Mouse (Mus musculus): Measurements from ENCODE around the gene Gm28043.

Gene Gm28043

DNA sequence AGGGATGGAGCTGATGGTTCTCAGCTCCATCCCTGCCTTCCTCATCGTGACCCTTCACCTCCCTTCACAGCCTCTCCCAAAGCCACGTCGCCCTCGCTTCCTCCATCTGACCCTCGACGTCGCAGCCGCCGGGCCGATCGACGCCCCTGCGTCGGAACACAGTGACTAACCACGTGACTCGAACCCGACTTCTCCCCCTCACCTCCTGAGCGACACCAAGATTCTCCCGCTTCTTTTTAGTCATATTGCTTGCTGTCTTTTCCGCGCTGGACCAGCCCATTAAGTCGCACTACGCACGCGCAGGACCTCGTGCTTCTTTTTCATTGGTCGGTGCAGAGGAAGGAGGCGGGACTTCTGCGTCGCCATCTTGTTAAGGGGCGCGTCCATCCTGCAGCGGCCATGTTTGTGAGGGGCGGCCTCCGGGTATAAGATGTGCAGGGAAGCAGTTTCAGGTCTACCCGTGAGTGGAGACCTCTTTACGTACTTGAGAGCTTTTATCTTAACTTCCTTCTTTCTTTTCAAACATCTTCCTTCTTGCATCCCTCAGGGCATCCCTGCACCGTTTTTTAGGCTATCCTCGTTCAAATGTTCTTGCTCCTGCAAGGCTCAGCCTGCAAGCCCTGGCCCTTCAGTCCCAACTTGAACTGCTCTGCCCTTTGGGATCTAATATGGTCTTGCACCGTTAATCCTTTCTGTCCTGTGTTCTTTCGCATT, 102.2 kb downstream of the Gm28043 start, which contains the start of gene Ccdc167:
Gene Ccdc167, minus strand, starts transcription at position 313 of the 714 bp plus-strand sequence.
- DNase-seq = peak; percentile 96

DNA sequence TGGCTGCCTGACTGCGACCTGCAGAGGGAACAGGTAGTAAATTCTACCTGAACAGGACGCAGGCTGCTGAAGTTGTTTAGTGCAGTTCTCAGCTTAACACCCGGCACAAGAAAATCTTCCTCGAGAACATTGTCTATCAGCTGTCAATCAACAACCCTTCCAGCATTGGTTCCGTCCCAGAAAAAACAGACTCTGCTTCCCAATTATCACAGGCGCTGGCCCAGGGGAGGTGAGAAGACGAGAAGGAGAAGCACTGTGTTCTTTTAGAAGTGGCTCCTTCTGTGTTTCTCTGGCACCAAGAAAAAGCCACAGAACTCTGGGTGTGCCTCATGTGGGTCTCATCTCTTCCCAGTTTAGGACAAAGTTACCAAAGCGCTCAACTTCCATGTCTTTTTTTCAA, 104.0 kb downstream of the Gm28043 start:
- DNase-seq = no peak

DNA sequence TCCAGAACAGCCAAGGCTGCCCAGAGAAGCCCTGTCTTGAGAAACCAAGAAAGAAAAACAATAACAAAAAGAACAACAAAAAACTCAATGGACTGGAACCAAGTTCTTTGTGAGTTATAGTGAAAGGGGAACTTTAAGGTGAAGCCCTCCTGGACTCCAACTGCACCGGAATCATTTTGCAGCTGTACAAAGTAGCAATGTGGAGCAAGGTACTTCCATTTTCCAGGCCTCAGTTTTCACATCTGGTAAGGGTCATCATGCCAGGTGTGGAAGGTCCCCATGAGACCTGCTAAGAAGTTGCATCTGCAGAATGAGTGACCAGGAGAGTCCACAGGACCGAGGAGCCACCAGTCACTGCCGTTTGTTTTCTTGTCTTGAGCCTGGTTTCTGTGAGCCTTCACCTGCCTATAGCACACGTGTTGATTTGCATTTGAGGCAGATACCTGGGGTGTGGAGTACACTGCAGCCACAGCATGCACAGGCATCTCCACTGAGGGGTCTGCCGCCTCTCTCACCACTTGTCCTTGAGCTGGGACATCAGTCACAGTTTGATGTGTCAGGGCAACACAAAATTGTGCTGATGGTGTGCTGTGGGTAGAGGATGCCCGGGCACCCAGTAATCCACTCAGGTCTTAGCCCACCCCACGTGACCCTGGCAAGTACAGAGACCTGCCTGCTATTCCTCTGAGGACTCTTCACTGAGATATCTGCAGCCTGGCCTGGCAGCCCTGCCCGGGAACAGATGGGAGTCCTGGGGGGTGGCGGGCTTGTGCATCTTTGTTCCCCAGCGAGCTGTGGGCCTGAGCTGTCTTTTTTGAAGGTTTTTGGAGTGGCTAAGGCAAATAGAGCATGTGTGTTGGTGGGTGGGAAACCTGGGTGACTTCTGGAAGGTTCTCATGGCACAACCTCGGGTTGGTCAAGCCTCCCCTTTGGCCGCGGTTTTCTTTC, 105.2 kb downstream of the Gm28043 start:
- no peak for DNase-seq

DNA sequence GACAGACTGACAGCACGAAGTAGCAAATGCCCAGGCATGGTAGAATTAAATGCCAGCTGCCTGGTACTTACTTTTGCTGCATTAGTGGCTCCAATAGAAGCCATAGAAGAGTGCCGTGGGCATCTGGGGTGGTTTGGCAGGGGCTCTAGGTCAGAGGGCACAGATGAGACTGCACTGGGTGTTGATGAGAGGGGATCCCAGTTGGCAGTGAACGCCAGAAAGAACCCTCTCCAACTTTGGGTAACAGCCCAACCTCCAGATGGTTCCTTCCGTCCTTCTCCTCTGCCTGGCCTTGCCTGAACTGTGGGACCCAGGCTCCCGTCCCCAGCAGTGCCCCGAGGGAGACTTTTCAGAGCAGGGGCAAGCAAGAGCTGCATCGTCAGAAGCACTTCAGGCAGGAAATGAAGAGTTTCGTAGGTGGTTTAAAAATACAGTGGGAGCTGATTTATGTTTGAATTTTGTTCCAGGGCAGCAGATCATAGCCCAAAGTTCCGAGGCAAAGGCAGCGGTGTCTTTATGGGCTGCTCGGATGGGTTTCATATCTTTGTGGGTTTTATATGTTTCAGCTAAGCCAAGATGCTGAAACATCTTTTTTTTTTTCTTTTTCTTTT, 106.2 kb downstream of the Gm28043 start:
- no peak for DNase-seq

DNA sequence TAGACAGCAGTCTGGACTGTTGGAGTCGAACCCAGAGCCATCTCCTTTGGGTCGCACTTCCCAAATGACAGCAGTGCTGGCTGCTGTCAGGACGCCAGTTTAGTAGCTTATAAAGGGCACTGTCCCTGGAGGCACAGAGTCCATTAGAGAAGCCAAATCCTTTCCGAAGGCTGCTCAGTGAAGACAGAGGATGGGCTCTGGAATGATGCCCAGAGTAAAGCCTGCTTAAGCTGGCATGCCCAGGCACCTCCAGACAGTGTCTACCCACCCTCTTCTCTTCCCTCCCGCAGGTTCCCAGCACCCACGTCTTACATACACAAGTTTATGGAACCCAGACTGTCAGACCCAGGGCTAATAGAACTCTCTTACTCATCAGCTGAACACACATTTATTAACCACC, 109.9 kb downstream of the Gm28043 start:
- no peak for DNase-seq

DNA sequence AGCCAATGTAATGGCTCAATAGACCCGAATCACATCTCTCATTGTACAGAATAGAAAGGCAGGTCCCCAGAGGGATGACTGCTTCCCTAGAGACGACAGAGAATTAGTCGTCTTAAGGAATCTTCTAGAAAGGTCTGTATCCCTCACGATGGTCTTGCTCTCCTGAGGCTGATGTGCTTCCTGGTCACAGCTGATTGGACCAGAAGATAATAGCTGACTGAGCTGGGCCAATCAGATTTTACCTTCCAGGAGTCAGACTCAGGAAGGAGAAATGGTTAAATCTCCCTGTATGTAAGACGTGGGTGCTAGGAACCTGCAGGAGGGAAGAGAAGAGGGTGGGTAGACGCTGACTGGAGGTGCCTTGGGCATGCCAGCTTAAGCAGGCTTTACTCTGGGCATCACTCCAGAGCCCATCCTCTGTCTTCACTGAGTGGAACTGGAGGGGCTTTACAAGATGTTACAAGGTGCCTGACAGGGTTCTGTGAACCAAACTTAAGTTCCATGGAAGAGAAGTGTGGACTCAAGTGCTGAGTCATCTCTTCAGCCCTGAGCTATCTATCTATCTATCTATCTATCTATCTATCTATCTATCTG, 110.4 kb downstream of the Gm28043 start:
- no peak for DNase-seq

DNA sequence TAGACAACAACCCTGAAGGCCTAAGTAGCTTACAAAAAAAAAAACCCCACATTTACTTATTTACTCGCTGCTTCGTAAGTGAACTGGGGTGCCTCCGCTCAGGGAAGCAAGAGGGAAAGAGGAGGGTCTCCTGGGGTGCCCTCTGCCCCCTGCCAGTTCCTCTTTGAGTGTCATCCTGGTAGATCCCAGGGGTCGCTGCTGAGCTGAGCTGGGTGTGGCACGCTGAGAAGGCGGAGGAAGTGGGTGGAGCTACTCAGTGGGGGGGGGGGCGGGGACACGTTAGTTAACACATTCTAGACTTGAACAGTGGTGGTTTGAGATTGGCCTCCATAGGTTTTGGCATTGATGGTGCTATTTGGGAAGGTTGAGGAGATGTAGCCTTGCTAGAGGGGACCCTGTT, 113.4 kb downstream of the Gm28043 start:
- DNase-seq = peak; percentile 80

DNA sequence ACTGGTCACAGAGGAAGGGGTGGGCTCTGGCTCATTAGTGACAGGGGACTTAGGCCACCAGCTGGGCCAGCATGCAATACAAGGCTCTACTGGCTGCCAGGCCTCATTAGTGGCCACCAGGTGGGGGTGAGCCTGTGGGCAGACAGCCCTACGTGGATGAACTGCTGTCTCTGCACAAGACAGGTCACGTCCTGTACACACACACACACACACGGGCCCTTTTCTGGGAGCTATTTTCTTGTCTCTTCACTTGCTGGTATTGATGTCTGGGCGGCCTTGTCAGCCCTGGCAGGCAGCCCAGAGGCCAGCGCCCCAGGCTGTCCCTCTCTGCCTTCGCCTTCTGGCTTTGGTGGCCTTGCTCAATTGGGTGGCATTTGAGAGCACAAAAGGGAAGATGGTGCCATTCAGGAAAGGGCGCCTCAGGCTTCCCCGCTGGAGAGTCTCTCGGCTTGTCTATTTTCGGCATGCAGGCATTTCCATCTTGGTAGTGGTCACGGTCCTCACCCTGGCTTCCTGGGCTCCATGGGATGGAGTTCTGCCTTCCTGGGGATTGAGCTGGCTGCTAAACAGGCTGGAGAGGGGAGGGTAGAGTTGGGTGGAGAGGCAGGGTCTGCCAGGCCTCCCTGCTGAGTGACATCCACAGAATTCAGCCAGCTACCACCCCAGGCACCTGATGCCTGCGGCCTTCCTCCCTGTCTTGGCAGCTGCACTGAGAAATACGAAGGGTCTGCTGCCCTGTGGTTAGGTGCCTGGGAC, 116.0 kb downstream of the Gm28043 start:
- no peak for DNase-seq

DNA sequence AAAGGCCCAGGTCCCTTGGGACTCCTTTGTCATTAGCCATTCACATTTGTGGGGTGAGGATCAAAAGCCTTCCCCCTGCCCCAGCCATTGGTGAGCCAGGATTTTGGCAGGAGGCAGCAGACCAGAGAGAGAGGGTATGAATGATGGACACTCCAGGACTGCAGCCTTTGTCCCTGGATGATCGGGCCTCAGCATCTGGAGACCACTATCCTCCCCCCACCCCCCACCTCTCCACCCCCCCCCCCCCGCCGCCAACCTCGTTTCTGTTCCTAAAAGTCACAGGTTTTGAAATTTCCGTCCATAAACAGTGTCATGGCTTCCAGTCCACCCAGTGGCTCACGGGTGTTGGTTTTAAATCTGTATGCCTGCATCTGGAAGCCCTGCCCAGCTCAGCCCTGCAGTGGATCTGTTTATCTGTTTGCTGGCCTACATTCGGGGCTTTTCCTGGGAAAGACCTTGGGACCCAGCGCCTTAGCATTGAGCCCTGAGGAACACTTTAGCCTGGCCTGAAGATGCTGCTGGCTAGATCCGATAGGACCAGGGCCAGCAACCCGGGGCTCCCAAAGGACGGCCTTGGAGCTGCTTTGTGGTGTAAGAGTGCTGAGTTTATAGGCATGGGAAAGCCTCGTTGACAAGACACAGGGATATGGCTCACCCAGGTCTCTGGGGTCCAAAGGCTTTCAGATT, 116.7 kb downstream of the Gm28043 start:
- DNase-seq = no peak

DNA sequence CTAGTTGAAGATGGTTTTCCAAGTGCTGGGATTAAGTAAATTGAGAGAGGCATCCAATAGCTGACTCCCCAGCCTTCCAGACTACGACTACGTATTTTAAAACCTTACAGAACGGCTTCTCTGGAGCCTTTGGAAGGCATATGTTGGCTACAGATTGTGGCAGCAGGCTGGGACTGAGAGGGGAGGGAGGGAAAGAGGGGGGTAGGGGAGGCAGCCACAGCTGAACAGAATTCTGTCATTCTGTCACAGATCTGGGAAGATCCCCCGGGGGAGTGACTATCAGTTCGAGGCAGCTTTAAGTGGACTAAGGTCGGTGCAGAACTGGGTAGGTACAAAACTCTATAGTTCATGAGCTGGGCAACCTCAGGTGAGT, 117.3 kb downstream of the Gm28043 start:
- no peak for DNase-seq

DNA sequence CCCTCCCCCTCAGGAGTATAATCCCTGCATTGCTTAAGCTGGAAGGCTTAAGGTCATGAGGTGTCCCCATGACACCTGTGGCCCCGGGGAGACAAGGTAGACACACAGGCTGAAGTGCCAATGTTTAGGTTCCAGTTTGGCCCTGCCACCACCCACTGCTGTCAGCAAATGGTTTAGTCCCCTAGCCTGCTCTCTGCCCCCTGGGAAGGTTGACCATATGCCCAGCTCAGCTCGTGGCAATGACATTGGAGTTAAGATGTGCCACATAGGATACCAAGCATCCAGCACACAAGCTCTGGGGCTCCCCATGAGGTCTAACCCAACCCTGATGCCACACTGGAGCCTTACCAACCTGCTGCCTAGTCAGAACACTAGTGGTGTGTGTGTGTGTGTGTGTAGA, 117.8 kb downstream of the Gm28043 start:
- no peak for DNase-seq

DNA sequence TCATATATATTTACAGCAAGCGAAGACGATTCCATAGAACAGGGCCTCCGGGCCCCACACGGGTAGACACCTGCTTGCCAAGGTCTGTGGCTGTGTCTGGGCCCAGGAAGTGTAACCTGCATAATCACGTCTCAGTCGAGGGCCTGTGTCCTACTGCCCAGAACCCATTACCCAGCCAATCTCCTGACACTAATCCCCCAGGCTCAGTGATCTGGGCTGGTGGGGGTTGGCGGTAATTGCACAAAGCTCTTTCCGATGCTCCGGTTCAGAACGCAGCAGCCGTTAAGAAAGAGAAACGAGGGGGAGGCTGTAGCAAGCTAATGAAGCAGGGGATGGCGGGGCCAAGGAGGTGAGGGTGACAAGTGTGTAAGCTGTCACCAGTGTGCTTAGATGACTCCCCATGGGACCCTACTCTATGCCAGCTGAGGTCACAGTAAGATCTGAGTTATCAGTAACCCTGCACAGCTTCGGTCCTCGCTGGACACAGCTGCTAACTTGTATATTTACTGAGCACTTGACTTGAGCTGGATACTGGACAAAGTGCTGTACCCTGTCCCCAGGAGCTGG, 121.9 kb downstream of the Gm28043 start:
- no peak for DNase-seq

DNA sequence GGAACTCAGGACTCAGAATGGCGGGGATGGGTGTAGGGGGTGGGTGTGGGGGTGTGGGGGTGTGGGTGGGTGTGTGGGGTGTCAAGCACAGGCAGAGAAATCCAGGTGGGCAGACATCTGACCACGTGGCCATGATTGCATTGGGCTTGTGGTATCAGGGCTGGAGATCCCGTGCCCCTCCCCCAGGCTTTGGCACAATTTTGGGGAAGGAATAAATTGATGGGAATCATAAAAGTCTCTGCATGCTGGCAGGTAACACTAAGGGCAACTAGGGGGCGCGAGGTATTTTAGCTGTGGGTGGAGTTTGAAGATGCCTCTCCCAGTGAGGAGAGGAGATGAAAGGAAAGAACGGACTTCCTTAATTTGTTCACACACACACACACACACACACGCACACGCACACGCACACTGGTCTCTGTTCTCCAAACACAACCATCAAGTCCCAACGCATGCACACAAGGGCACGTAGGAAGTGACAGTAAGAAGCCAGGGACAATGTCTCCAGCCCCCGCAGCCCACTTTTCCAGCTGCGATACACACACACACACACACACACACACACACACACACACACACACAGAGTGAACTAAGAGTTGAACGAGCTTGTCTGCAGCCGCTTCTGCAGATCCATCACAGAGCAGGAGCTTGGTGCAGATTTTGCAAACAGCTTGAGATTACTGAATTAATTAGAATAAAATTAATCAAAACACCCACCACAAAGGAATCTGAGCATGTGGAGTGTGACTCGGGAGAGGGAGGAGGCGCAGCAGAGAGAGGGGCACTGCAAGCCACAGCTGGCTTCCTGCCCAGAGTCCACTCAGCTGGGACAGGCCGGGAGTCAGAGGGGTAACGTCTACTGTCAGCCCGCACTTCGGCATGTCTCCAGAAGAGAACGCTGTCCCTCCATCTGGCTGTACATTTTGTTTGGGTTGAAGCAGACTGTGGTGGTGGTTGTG, 123.5 kb downstream of the Gm28043 start:
- no peak for DNase-seq

DNA sequence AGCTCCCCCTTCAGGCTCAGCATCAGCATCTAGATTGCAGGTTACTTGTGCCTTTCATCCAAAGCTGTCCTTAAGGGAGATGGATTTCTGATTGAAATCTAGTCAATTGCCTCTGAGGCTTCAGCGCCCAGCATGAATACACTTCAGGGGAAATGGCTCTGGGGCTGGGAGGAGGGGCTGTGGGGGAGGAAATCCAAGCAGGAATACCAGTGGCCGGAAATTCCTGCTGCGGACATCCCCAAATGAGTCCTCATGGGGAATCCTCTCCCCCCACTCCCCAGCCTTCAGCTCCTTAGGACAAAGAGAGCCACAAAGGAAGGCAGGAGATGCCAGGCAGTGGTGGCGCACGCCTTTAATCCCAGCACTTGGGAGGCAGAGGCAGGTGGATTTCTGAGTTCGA, 132.8 kb downstream of the Gm28043 start:
- no peak for DNase-seq
